Mouse (Mus musculus): Measurements from ENCODE around the gene Serpina3a. TPM values are rescaled to one million over a fixed set of nuclear protein-coding genes. Genes with fewer than 3 reads are reported as not detected.
A peak's percentile ranks its signal among the peaks of the same experiment; 100 is the strongest.

Serpina3a gene
- total and polyA plus RNA-seq, 3 experiments = not detected

- Histone ChIP-seq H3K27ac (ENCODE audit: control insufficient read depth, low read depth, low read length) (no peak overlapping the region), H3K36me3 (ENCODE audit: control insufficient read depth in 1 of 2, insufficient read depth in 2 of 2, low read length in 2 of 2) (no peaks in the 10 kb centered on the region), H3K27me3 (ENCODE audit: control insufficient read depth in 1 of 2, insufficient read depth in 2 of 2, low read length in 2 of 2) (no peaks in the 10 kb centered on the region), H3K9me3 (replicated peaks; ENCODE audit: insufficient read depth, low read length) (no peaks in the 10 kb centered on the region), H3K4me1 (ENCODE audit: control insufficient read depth in 1 of 2, insufficient read depth in 2 of 2, low read length in 2 of 2) (no peaks in the 10 kb centered on the region), H3K79me2 (ENCODE audit: control insufficient read depth, insufficient read depth, low read length, poor library complexity) (no peaks in the 10 kb centered on the region), H3K9ac (ENCODE audit: control insufficient read depth, low read depth, low read length, poor library complexity, severe bottlenecking) (no peak overlapping the region), H3K4me3 (ENCODE audit: control insufficient read depth in 1 of 2, insufficient read depth in 1 of 2, low read depth in 2 of 2, low read length in 2 of 2) (no peak overlapping the region)
- peak; percentile 18 for DNase-seq (ENCODE audit: low read depth, low spot score)
- TF ChIP-seq USF1 (IDR thresholded peaks at IDR 0.05; ENCODE audit: low read depth, low read length) (peak; percentile 40; the same call in 1 of the 2 replicates), TAL1 (IDR thresholded peaks at IDR 0.05; ENCODE audit: low read length) (no peak)
Observed at GRCm38 (mm10) chr12:104123996-104124395, 11.5 kb downstream of the Serpina3a start.

- Histone ChIP-seq H3K9ac (ENCODE audit: control insufficient read depth, low read depth, low read length, poor library complexity, severe bottlenecking) (no peak overlapping the region), H3K27me3 (ENCODE audit: control insufficient read depth in 1 of 2, insufficient read depth in 2 of 2, low read length in 2 of 2) (no peaks in the 10 kb centered on the region), H3K4me1 (ENCODE audit: control insufficient read depth in 1 of 2, insufficient read depth in 2 of 2, low read length in 2 of 2) (no peaks in the 10 kb centered on the region), H3K79me2 (ENCODE audit: control insufficient read depth, insufficient read depth, low read length, poor library complexity) (no peaks in the 10 kb centered on the region), H3K36me3 (ENCODE audit: control insufficient read depth in 1 of 2, insufficient read depth in 2 of 2, low read length in 2 of 2) (no peaks in the 10 kb centered on the region), H3K9me3 (replicated peaks; ENCODE audit: insufficient read depth, low read length) (no peaks in the 10 kb centered on the region), H3K4me3 (ENCODE audit: control insufficient read depth in 1 of 2, insufficient read depth in 1 of 2, low read depth in 2 of 2, low read length in 2 of 2) (no peak overlapping the region), H3K27ac (ENCODE audit: control insufficient read depth, low read depth, low read length) (no peak overlapping the region)
- TF ChIP-seq ZNF384 (IDR thresholded peaks at IDR 0.05; ENCODE audit: low read depth, low read length) = no peak
- TF ChIP-seq MAFK (IDR thresholded peaks at IDR 0.05; ENCODE audit: borderline replicate concordance, low read depth, low read length) = no peak
- TF ChIP-seq BHLHE40 (IDR thresholded peaks at IDR 0.05; ENCODE audit: borderline replicate concordance, low read depth, low read length) = no peak
- TF ChIP-seq POLR2AphosphoS5 (IDR thresholded peaks at IDR 0.05; ENCODE audit: borderline replicate concordance, low read depth, low read length) = no peak
- TF ChIP-seq RCOR1 (IDR thresholded peaks at IDR 0.05; ENCODE audit: low read depth, low read length) = no peak
- no peak for DNase-seq (ENCODE audit: low read depth, low spot score)
Observed at GRCm38 (mm10) chr12:104125021-104125560, 12.6 kb downstream of the Serpina3a start.

GRCm38 (mm10) chr12:104127696-104128095 lies 15.2 kb downstream of the Serpina3a start, which contains the start of gene Serpina3b:
Serpina3b (plus strand) TSS chr12:104127996.
- H3K4me1 ChIP-seq (ENCODE audit: control insufficient read depth in 1 of 2, insufficient read depth in 2 of 2, low read length in 2 of 2) = no peaks in the 10 kb centered on the region
- no peaks in the 10 kb centered on the region for H3K36me3 ChIP-seq (ENCODE audit: control insufficient read depth in 1 of 2, insufficient read depth in 2 of 2, low read length in 2 of 2)
- H3K27ac ChIP-seq (ENCODE audit: control insufficient read depth, low read depth, low read length) = no peak within 1 kb of the TSS
- H3K9me3 ChIP-seq (replicated peaks; ENCODE audit: insufficient read depth, low read length) = no peaks in the 10 kb centered on the region
- TF ChIP-seq CHD2 (IDR thresholded peaks at IDR 0.05; ENCODE audit: low read length) = no peak
- no peak for TF ChIP-seq ZNF384 (IDR thresholded peaks at IDR 0.05; ENCODE audit: low read depth, low read length)
- no peak for TF ChIP-seq MYC (IDR thresholded peaks at IDR 0.05; ENCODE audit: low read depth, low read length)
- TF ChIP-seq UBTF (IDR thresholded peaks at IDR 0.05; ENCODE audit: borderline replicate concordance, insufficient read depth, low read depth, low read length) = no peak
- no peak for TF ChIP-seq SMC3 (IDR thresholded peaks at IDR 0.05; ENCODE audit: low read depth, low read length)
- no peak for TF ChIP-seq TAL1 (IDR thresholded peaks at IDR 0.05; ENCODE audit: low read length)
- no peak for TF ChIP-seq ZMIZ1 (IDR thresholded peaks at IDR 0.05; ENCODE audit: low read depth, low read length)
- no peak for TF ChIP-seq E2F4 (IDR thresholded peaks at IDR 0.05; ENCODE audit: borderline replicate concordance, low read depth, low read length)
- no peak for TF ChIP-seq ZKSCAN1 (IDR thresholded peaks at IDR 0.05; ENCODE audit: low read depth, low read length)
- no peak for TF ChIP-seq MAFK (IDR thresholded peaks at IDR 0.05; ENCODE audit: borderline replicate concordance, low read depth, low read length)
- TF ChIP-seq JUND (IDR thresholded peaks at IDR 0.05; ENCODE audit: low read depth, low read length) = no peak
- no peak for TF ChIP-seq MAZ (IDR thresholded peaks at IDR 0.05; ENCODE audit: low read depth, low read length)
- no peak for DNase-seq (ENCODE audit: low read depth, low spot score)
- H3K4me3 ChIP-seq (ENCODE audit: control insufficient read depth in 1 of 2, insufficient read depth in 1 of 2, low read depth in 2 of 2, low read length in 2 of 2) = no peak within 1 kb of the TSS
- no peaks in the 10 kb centered on the region for H3K79me2 ChIP-seq (ENCODE audit: control insufficient read depth, insufficient read depth, low read length, poor library complexity)
- no peak within 1 kb of the TSS for H3K9ac ChIP-seq (ENCODE audit: control insufficient read depth, low read depth, low read length, poor library complexity, severe bottlenecking)
- H3K27me3 ChIP-seq (ENCODE audit: control insufficient read depth in 1 of 2, insufficient read depth in 2 of 2, low read length in 2 of 2) = no peaks in the 10 kb centered on the region
